Mouse (Mus musculus) myocyte (in vitro differentiated cells): ENCODE measurements around the gene Sec62. TPM values are rescaled to one million over a fixed set of nuclear protein-coding genes. Genes with fewer than 3 reads are reported as not detected.

Experiments
- H3K27me3 ChIP-seq: one replicate; pipeline ENCODE4 v1.6.1; 2011; ENCODE audit not compliant: control insufficient read depth, insufficient read depth, insufficient read length
- H3K36me3 ChIP-seq: one replicate; pipeline ENCODE4 v1.6.1; 2011; ENCODE audit not compliant: control insufficient read depth, insufficient read depth
- H3K4me2 ChIP-seq: one replicate; pipeline ENCODE4 v1.6.1; 2011; ENCODE audit warnings: low read depth, control low read depth
- H3K4me3 ChIP-seq: one replicate; pipeline ENCODE4 v1.5.1; 2011; ENCODE audit warnings: mild to moderate bottlenecking, control low read depth, moderate library complexity
- H3K79me2 ChIP-seq: one replicate; pipeline ENCODE4 v1.6.1; 2011; ENCODE audit not compliant: control insufficient read depth, insufficient read depth
- H3ac ChIP-seq: one replicate; pipeline ENCODE4 v1.6.1; 2011; ENCODE audit not compliant: control insufficient read depth, insufficient read length
- CEBPB ChIP-seq: IDR thresholded peaks from 2 replicates; pipeline ENCODE4 v1.6.1; 2011; ENCODE audit warnings: mild to moderate bottlenecking, moderate library complexity; ENCODE audit not compliant: poor library complexity, insufficient read depth, severe bottlenecking
- E2F4 ChIP-seq: IDR thresholded peaks from one replicate; pipeline ENCODE4 v1.6.1; 2011; ENCODE audit warnings: mild to moderate bottlenecking, control low read depth, moderate library complexity; ENCODE audit not compliant: insufficient read depth
- MAX ChIP-seq: IDR thresholded peaks from one replicate; pipeline ENCODE4 v1.6.1; 2011; ENCODE audit warnings: low read depth, mild to moderate bottlenecking, control low read depth
- MYOD1 ChIP-seq, 3 experiments: IDR thresholded peaks; one replicate each; pipeline ENCODE4 v1.6.1; 2011; ENCODE audit warnings: control low read depth in 2 of 3, low read depth in 2 of 3, mild to moderate bottlenecking in 2 of 3, moderate library complexity in 1 of 3; ENCODE audit not compliant: insufficient read length in 2 of 3, control insufficient read depth in 1 of 3
- MYOG ChIP-seq, 3 experiments: IDR thresholded peaks; one replicate each; pipeline ENCODE4 v1.6.1; 2011; ENCODE audit warnings: control low read depth in 2 of 3, low read depth in 2 of 3, mild to moderate bottlenecking in 2 of 3; ENCODE audit not compliant: insufficient read length in 2 of 3, control insufficient read depth in 1 of 3, insufficient read depth in 1 of 3
- POLR2A ChIP-seq: IDR thresholded peaks from one replicate; pipeline ENCODE4 v1.6.1; 2011; ENCODE audit warnings: low read depth, mild to moderate bottlenecking, control low read depth, moderate library complexity; ENCODE audit not compliant: insufficient read length
- POLR2AphosphoS2 ChIP-seq: IDR thresholded peaks from one replicate; pipeline ENCODE4 v1.6.1; 2011; ENCODE audit warnings: low read depth, control low read depth; ENCODE audit not compliant: insufficient read length
- REST ChIP-seq: IDR thresholded peaks from one replicate; pipeline ENCODE4 v1.6.1; 2011; ENCODE audit warnings: mild to moderate bottlenecking, control low read depth, moderate library complexity; ENCODE audit not compliant: insufficient read depth, insufficient read length
- SRF ChIP-seq: IDR thresholded peaks from one replicate; pipeline ENCODE4 v1.6.1; 2011; ENCODE audit warnings: low read depth; ENCODE audit not compliant: control insufficient read depth, insufficient read length
- TCF12 ChIP-seq: IDR thresholded peaks from one replicate; pipeline ENCODE4 v1.6.1; 2011; ENCODE audit warnings: mild to moderate bottlenecking, control low read depth; ENCODE audit not compliant: poor library complexity, insufficient read depth, severe bottlenecking
- TCF3 ChIP-seq: IDR thresholded peaks from one replicate; pipeline ENCODE4 v1.6.1; 2011; ENCODE audit warnings: low read depth, control low read depth; ENCODE audit not compliant: insufficient read length
- USF1 ChIP-seq: IDR thresholded peaks from one replicate; pipeline ENCODE4 v1.6.1; 2011; ENCODE audit warnings: low read depth, mild to moderate bottlenecking, control low read depth, moderate library complexity
- polyA plus RNA-seq: library from polyadenylated mRNA; unstranded; fragments of >200 nt; fragmentation: generic; extraction: Trizol; gene quantifications from one replicate; pipeline ENCODE4 v1.2.1, GENCODE M21; 2012; ENCODE audit warnings: missing spikeins

Sec62 gene
- polyA plus RNA-seq, 1 experiment = 19.5 TPM

DNA sequence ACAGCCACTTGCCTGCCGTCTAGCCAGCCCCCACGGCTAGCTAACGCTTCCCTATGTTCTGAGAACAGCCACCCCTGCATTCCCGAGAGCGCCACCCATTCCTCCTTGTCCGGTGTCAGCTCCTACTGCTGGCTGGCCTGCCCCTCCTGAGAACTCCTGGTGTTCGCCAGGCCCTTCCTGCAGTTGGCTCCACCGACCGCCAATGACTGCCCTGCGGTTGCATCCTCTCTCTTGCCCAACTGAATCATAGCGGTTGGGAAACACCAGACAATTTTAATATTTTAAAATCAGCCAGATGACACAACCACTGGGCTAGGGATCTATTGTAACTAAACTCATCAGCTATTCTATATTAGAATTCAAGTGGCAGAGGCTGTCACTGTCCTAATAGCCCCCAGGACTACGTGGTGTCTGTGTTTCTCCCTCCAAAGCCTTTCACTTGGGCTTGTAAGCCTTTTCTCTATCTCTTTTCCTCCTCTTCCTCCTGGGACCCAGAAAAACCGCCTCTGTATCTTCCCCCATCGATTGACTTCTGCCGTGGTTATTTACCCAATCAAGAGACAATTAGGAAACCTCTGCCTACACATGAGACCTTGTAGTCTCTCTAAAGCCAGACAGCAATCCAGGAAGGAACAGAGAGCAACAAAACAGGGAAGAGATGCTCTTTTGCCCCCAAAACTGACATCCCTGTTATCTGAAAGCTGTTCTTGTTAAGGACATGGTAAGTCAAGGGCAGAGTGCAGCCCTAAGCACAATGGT is 39.4 kb downstream of the Sec62 start:
- Histone ChIP-seq H3K4me2 (peak overlapping the region; percentile 52), H3K79me2 (no peaks in the 10 kb centered on the region), H3K36me3 (no peaks in the 10 kb centered on the region), H3ac (no peak overlapping the region), H3K27me3 (no peaks in the 10 kb centered on the region), H3K4me3 (no peak overlapping the region)
- TF ChIP-seq REST (no peak), CEBPB (peak; percentile 65), MYOG (IDR thresholded peaks at IDR 0.05; ENCODE audit: control insufficient read depth in 1 of 3, insufficient read depth in 1 of 3, insufficient read length in 2 of 3, low read depth in 2 of 3) (peak in 1 of 3 experiments; percentile 59), POLR2A (no peak), MYOD1 (IDR thresholded peaks at IDR 0.05; ENCODE audit: control insufficient read depth in 1 of 3, insufficient read length in 2 of 3, low read depth in 2 of 3) (no peak), TCF12 (no peak)

DNA sequence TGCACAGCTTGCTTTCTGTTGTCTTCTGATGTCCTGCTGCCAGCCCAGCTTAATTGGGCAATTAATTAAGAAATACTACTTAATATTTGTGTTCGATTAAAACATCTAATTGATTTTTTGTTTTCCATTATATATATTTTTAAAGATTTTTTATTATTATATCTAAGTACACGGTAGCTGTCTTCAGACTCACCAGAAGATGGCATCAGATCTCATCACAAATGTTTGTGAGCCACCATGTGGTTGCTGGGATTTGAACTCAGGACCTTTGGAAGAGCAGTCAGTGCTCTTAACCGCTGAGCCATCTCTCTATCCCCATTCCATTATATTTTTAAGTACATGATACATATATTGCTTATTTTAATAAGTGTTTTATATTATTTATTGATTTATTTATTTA is 40.6 kb downstream of the Sec62 start:
- Histone ChIP-seq H3K4me2 (no peak overlapping the region), H3ac (no peak overlapping the region), H3K27me3 (no peaks in the 10 kb centered on the region), H3K36me3 (no peaks in the 10 kb centered on the region), H3K4me3 (no peak overlapping the region), H3K79me2 (no peaks in the 10 kb centered on the region)
- TF ChIP-seq POLR2AphosphoS2 (no peak), MYOG (IDR thresholded peaks at IDR 0.05; ENCODE audit: control insufficient read depth in 1 of 3, insufficient read depth in 1 of 3, insufficient read length in 2 of 3, low read depth in 2 of 3) (no peak), E2F4 (no peak), SRF (no peak)

- no peak overlapping the region for H3K4me3 ChIP-seq
- no peaks in the 10 kb centered on the region for H3K79me2 ChIP-seq
- no peak overlapping the region for H3ac ChIP-seq
- H3K4me2 ChIP-seq = no peak overlapping the region
- peaks cover 22% of the 10 kb centered on the region for H3K27me3 ChIP-seq
- H3K36me3 ChIP-seq = no peaks in the 10 kb centered on the region
- no peak for TF ChIP-seq TCF12
- TF ChIP-seq MYOG (IDR thresholded peaks at IDR 0.05; ENCODE audit: control insufficient read depth in 1 of 3, insufficient read depth in 1 of 3, insufficient read length in 2 of 3, low read depth in 2 of 3) = no peak
- no peak for TF ChIP-seq CEBPB
- TF ChIP-seq MYOD1 (IDR thresholded peaks at IDR 0.05; ENCODE audit: control insufficient read depth in 1 of 3, insufficient read length in 2 of 3, low read depth in 2 of 3) = no peak
Observed at GRCm38 (mm10) chr3:30845755-30846154, 53.1 kb downstream of the Sec62 start.

DNA sequence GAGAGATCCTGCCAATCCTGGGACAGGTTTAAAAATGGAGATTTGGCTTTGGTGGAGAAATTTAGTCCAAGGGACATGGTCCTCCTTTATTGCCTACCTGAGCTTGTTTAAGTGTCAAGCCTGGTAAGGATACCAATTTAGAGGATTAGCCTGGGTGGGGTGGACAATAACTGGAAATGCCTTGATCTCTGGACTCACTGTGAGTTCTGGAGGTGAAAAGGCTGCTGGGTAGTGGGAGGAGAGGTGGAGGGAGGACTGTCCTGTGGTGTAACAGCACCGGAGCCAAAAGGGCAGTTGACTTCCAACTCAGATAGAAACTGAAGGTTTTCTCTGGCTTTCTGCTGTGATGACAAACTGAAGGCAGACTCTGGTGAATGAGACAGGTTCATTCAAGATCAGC is 54.7 kb downstream of the Sec62 start:
- TF ChIP-seq CEBPB = no peak
- TF ChIP-seq TCF12 = no peak
- no peak for TF ChIP-seq REST
- no peak for TF ChIP-seq USF1
- no peak overlapping the region for H3K4me2 ChIP-seq
- no peak overlapping the region for H3K4me3 ChIP-seq
- no peak overlapping the region for H3ac ChIP-seq
- H3K79me2 ChIP-seq = no peaks in the 10 kb centered on the region
- no peaks in the 10 kb centered on the region for H3K36me3 ChIP-seq
- H3K27me3 ChIP-seq = peaks cover 28% of the 10 kb centered on the region

- TF ChIP-seq TCF12 = no peak
- no peak for TF ChIP-seq TCF3
- no peak for TF ChIP-seq SRF
- TF ChIP-seq MAX = no peak
- no peak for TF ChIP-seq USF1
- TF ChIP-seq REST = no peak
- no peak for TF ChIP-seq CEBPB
- no peak for TF ChIP-seq POLR2A
- no peak for TF ChIP-seq POLR2AphosphoS2
- no peak for TF ChIP-seq E2F4
- no peak for TF ChIP-seq MYOD1 (IDR thresholded peaks at IDR 0.05; ENCODE audit: control insufficient read depth in 1 of 3, insufficient read length in 2 of 3, low read depth in 2 of 3)
- TF ChIP-seq MYOG (IDR thresholded peaks at IDR 0.05; ENCODE audit: control insufficient read depth in 1 of 3, insufficient read depth in 1 of 3, insufficient read length in 2 of 3, low read depth in 2 of 3) = no peak
- H3ac ChIP-seq = no peak overlapping the region
Observed at GRCm38 (mm10) chr3:30851422-30851821, 58.7 kb downstream of the Sec62 start.

DNA sequence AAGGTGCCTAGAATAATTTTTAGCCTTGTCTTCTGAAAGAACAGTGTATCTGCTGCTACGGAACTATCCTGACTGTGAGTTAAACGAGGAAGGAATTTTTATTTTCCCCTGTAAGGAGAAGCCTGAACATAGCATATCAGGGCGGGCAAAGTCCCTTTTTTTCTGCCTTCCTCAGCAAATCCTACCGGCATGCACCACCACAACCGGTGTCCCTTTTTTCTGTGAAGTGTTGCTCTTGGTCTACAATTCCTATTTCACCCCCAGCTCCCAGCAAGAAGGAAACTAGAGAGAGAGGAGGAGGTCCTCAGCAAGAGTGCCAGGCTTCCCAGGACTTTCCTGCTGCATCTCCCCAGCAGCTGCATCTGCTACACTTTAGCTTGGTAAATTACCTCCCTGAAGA is 60.9 kb downstream of the Sec62 start:
- H3ac ChIP-seq = no peak overlapping the region
- no peaks in the 10 kb centered on the region for H3K36me3 ChIP-seq
- H3K79me2 ChIP-seq = no peaks in the 10 kb centered on the region
- TF ChIP-seq USF1 = no peak
- no peak for TF ChIP-seq CEBPB
- no peak for TF ChIP-seq E2F4
- TF ChIP-seq POLR2AphosphoS2 = no peak
- no peak for TF ChIP-seq MYOG (IDR thresholded peaks at IDR 0.05; ENCODE audit: control insufficient read depth in 1 of 3, insufficient read depth in 1 of 3, insufficient read length in 2 of 3, low read depth in 2 of 3)
- no peak for TF ChIP-seq POLR2A
- TF ChIP-seq REST = no peak
- TF ChIP-seq MYOD1 (IDR thresholded peaks at IDR 0.05; ENCODE audit: control insufficient read depth in 1 of 3, insufficient read length in 2 of 3, low read depth in 2 of 3) = no peak
- no peak for TF ChIP-seq TCF12
- H3K4me2 ChIP-seq = no peak overlapping the region
- H3K4me3 ChIP-seq = no peak overlapping the region
- peaks cover 25% of the 10 kb centered on the region for H3K27me3 ChIP-seq

More at GRCm38 (mm10) chr3:30851422-30851821, 58.7 kb downstream of the Sec62 start:
- Histone ChIP-seq H3K4me2 (no peak overlapping the region), H3K36me3 (no peaks in the 10 kb centered on the region), H3K27me3 (peaks cover 36% of the 10 kb centered on the region), H3K79me2 (no peaks in the 10 kb centered on the region), H3K4me3 (no peak overlapping the region)
